Mouse (Mus musculus) liver, adult 2 months (tissue): ENCODE results near the gene Dicer1. TPM values are rescaled to one million over a fixed set of nuclear protein-coding genes. Genes with fewer than 3 reads are reported as not detected.

Source experiments
- DNase-seq: peaks from one replicate; pipeline ENCODE4 v3.0.0-alpha.2; 2011; ENCODE audit warnings: low read depth, low spot score; ENCODE audit errors: extremely low read depth
- H3K27ac ChIP-seq: fragments of 200-500 bp; replicated peaks from 2 replicates; pipeline ENCODE4 v1.5.1; 2012; ENCODE audit warnings: low read depth, mild to moderate bottlenecking, control low read depth, inconsistent platforms, low read length; ENCODE audit not compliant: insufficient read depth
- H3K27me3 ChIP-seq: fragments of 200-500 bp; 2 replicates; pipeline ENCODE4 v1.6.1; 2012; ENCODE audit warnings: mild to moderate bottlenecking, moderate library complexity, low read length, inconsistent platforms; ENCODE audit not compliant: control insufficient read depth, insufficient read depth
- H3K36me3 ChIP-seq: fragments of 200-500 bp; 2 replicates; pipeline ENCODE4 v1.6.1; 2012; ENCODE audit warnings: low read length, inconsistent platforms; ENCODE audit not compliant: control insufficient read depth, insufficient read depth
- H3K4me1 ChIP-seq: fragments of 200-500 bp; 2 replicates; pipeline ENCODE4 v1.6.1; 2011; ENCODE audit warnings: low read length; ENCODE audit not compliant: control insufficient read depth, insufficient read depth
- H3K4me3 ChIP-seq: fragments of 200-500 bp; 2 replicates; pipeline ENCODE4 v1.5.1; 2011; ENCODE audit warnings: low read depth, mild to moderate bottlenecking, control low read depth, low read length, moderate library complexity; ENCODE audit not compliant: insufficient read depth
- H3K79me2 ChIP-seq: fragments of 200-500 bp; 2 replicates; pipeline ENCODE4 v1.6.1; 2012; ENCODE audit warnings: inconsistent platforms, mild to moderate bottlenecking, low read length, moderate library complexity; ENCODE audit not compliant: control insufficient read depth, insufficient read depth
- H3K9ac ChIP-seq: fragments of 200-500 bp; 2 replicates; pipeline ENCODE4 v1.6.1; 2012; ENCODE audit warnings: low read depth, mild to moderate bottlenecking, control low read depth, inconsistent platforms, low read length
- CTCF ChIP-seq: fragments of 200-500 bp; IDR thresholded peaks from 2 replicates; pipeline ENCODE4 v1.5.1; 2011; ENCODE audit warnings: low read depth, low read length, control low read depth
- POLR2A ChIP-seq: fragments of 200-500 bp; IDR thresholded peaks from 2 replicates; pipeline ENCODE4 v1.6.1; 2011; ENCODE audit warnings: low read length, control low read depth; ENCODE audit not compliant: insufficient read depth; ENCODE audit errors: extremely low read depth
- WGBS: fragments of 180-500 bp; shearing (Covaris S2); methylation state at CpG from one replicate; pipeline ENCODE4 v1.1.7; 2018; 5-methylcytosine and 5-hydroxymethylcytosine counted together
- polyA plus RNA-seq: library from polyadenylated mRNA; depleted of rRNA; stranded (reverse); fragments of >200 nt; gene quantifications from 2 replicates; pipeline ENCODE4 v1.2.3, GENCODE M21; 2012; rRNA removed
- total RNA-seq: library from RNA; depleted of rRNA; stranded (reverse); fragments of >200 nt; gene quantifications from 2 replicates; pipeline ENCODE4 v1.2.3, GENCODE M21; 2014; rRNA removed

The Dicer1 gene
- total and polyA plus RNA-seq, 2 experiments, result 4.9 to 14.8 TPM

GRCm38 (mm10) chr12:104640934-104641333 is 110.8 kb downstream of the Dicer1 start:
- Histone ChIP-seq H3K9ac (no peak overlapping the region), H3K4me3 (no peak overlapping the region), H3K27me3 (peaks cover 14% of the 10 kb centered on the region; the same call in 1 of the 2 replicates), H3K36me3 (no peaks in the 10 kb centered on the region), H3K27ac (no peak overlapping the region), H3K4me1 (no peaks in the 10 kb centered on the region), H3K79me2 (no peaks in the 10 kb centered on the region)
- no peak for TF ChIP-seq CTCF
- TF ChIP-seq POLR2A, result no peak
- peak; percentile 6 for DNase-seq
- WGBS, result 81% methylated on average over 1 of the region's 1 CpGs

GRCm38 (mm10) chr12:104638156-104638555 is 113.6 kb downstream of the Dicer1 start:
- Histone ChIP-seq H3K27me3 (peaks cover 14% of the 10 kb centered on the region; the same call in 1 of the 2 replicates), H3K4me1 (no peaks in the 10 kb centered on the region), H3K27ac (no peak overlapping the region), H3K36me3 (no peaks in the 10 kb centered on the region), H3K9ac (no peak overlapping the region), H3K79me2 (no peaks in the 10 kb centered on the region), H3K4me3 (no peak overlapping the region)
- TF ChIP-seq CTCF (no peak), POLR2A (no peak)
- no peak for DNase-seq
- 44% methylated on average over 8 of the region's 8 CpGs for WGBS

Other genes with a start within 250 kb of the Dicer1 start
- 20.4 and 22.4 TPM in 2 replicates for gene Clmn, start 113.1 kb upstream of the Dicer1 start, total RNA-seq
- 12.1 and 13.7 TPM in 2 replicates for gene Clmn, start 113.1 kb upstream of the Dicer1 start, polyA plus RNA-seq